Mouse (Mus musculus) liver, postnatal 0 days (tissue): ENCODE data around the gene Vps13c. TPM values are rescaled to one million over a fixed set of nuclear protein-coding genes. Genes with fewer than 3 reads are reported as not detected.
A peak's percentile ranks its signal among the peaks of the same experiment; 100 is the strongest.

Experiments used
- ATAC-seq: fragments of 200-750 bp; cut with Nextera tagmentation; 2 replicates; pipeline ENCODE4 v1.8.0; 2017; ENCODE audit warnings: mild to moderate bottlenecking, moderate library complexity
- DNase-seq: peaks from one replicate; pipeline ENCODE4 v3.0.0-alpha.2; 2016
- H3K27ac ChIP-seq: fragments of 300-500 bp; sonication (generic); 2 replicates; pipeline ENCODE4 v1.5.1; 2014; ENCODE audit warnings: antibody characterized with exemption, moderate library complexity, mild to moderate bottlenecking, low read depth
- H3K27me3 ChIP-seq: fragments of 300-500 bp; sonication (generic); 2 replicates; pipeline ENCODE4 v1.6.1; 2014; ENCODE audit warnings: low read length, control low read depth, mixed read lengths; ENCODE audit not compliant: insufficient read depth
- H3K36me3 ChIP-seq: fragments of 300-500 bp; sonication (generic); replicated peaks from 2 replicates; pipeline ENCODE4 v1.6.1; 2014; ENCODE audit warnings: mild to moderate bottlenecking, control low read depth, low read length, moderate library complexity, mixed read lengths; ENCODE audit not compliant: insufficient read depth
- H3K4me1 ChIP-seq: fragments of 300-500 bp; sonication (generic); 2 replicates; pipeline ENCODE4 v1.6.1; 2014; ENCODE audit warnings: antibody characterized with exemption, mild to moderate bottlenecking, control low read depth; ENCODE audit not compliant: insufficient read depth
- H3K4me2 ChIP-seq: fragments of 300-500 bp; sonication (generic); 2 replicates; pipeline ENCODE4 v1.6.1; 2014; ENCODE audit warnings: low read depth, mild to moderate bottlenecking, low read length, moderate library complexity, mixed read lengths
- H3K4me3 ChIP-seq: fragments of 300-500 bp; sonication (generic); 2 replicates; pipeline ENCODE4 v1.5.1; 2014; ENCODE audit warnings: low read depth, low read length
- H3K9ac ChIP-seq: fragments of 300-500 bp; sonication (generic); replicated peaks from 2 replicates; pipeline ENCODE4 v1.6.1; 2014; ENCODE audit warnings: mild to moderate bottlenecking, moderate library complexity
- H3K9me3 ChIP-seq: fragments of 300-500 bp; sonication (generic); 2 replicates; pipeline ENCODE4 v1.6.1; 2016; ENCODE audit warnings: mild to moderate bottlenecking, control low read depth, low read length, mixed read lengths
- CTCF ChIP-seq: sonication (generic); IDR thresholded peaks from 2 replicates; pipeline ENCODE4 v1.5.1; 2016; ENCODE audit warnings: antibody characterized with exemption, low read depth
- EP300 ChIP-seq: IDR thresholded peaks from 2 replicates; pipeline ENCODE4 v1.6.1; 2016; ENCODE audit warnings: antibody characterized with exemption, low read depth, mild to moderate bottlenecking
- WGBS: fragments of 180-500 bp; shearing (Covaris S2); extraction: QIAGEN DNeasy Blood & Tissue Kit; methylation state at CpG from one replicate; pipeline ENCODE4 v1.1.7; 2014; ENCODE audit not compliant: insufficient replicate concordance; 5-methylcytosine and 5-hydroxymethylcytosine counted together
- polyA plus RNA-seq: library from polyadenylated mRNA; unstranded; fragments of >200 nt; fragmentation: Nextera tagmentation; extraction: Ambion mirVana; gene quantifications from 2 replicates; pipeline ENCODE4 v1.2.1, GENCODE M21; 2015

The Vps13c gene
- polyA plus RNA-seq, 1 experiment from 2014 or later: 3.4 TPM

- 0 out of 2 replicates have a peak overlapping the region, but pooled peaks have one; percentile 4 for H3K4me2 ChIP-seq
- ATAC-seq: peak; percentile 86
- H3K36me3 ChIP-seq: peaks cover 8% of the 10 kb centered on the region
- peaks cover 14% of the 10 kb centered on the region; the same call in 1 of the 2 replicates for H3K4me1 ChIP-seq
- H3K9me3 ChIP-seq: no peaks in the 10 kb centered on the region
- H3K4me3 ChIP-seq: no peak overlapping the region
- WGBS: 62% methylated on average over 16 of the region's 16 CpGs
- 0 out of 2 replicates have a peak, but pooled peaks have one; percentile 7 for TF ChIP-seq CTCF
- TF ChIP-seq EP300: peak; percentile 84
- H3K9ac ChIP-seq: no peak overlapping the region
- no peaks in the 10 kb centered on the region for H3K27me3 ChIP-seq
- peak; percentile 26 for DNase-seq
- no peak overlapping the region for H3K27ac ChIP-seq
Observed at GRCm38 (mm10) chr9:67869691-67870450, 29.7 kb downstream of the Vps13c start.

GRCm38 (mm10) chr9:67874522-67875222 lies 34.5 kb downstream of the Vps13c start:
- Histone ChIP-seq H3K27ac (no peak overlapping the region), H3K9ac (no peak overlapping the region), H3K4me1 (peaks cover 4% of the 10 kb centered on the region), H3K36me3 (peaks cover 22% of the 10 kb centered on the region), H3K27me3 (no peaks in the 10 kb centered on the region), H3K4me3 (no peak overlapping the region), H3K4me2 (no peak overlapping the region), H3K9me3 (no peaks in the 10 kb centered on the region)
- TF ChIP-seq CTCF (no peak), EP300 (peak; percentile 58; the same call in 1 of the 2 replicates)
- WGBS: 54% methylated on average over 7 of the region's 7 CpGs
- ATAC-seq: no peak
- no peak for DNase-seq

GRCm38 (mm10) chr9:67875337-67875736 lies 35.1 kb downstream of the Vps13c start:
- H3K27ac ChIP-seq: no peak overlapping the region
- TF ChIP-seq EP300 (no peak), CTCF (peak; percentile 91)
- H3K9ac ChIP-seq: no peak overlapping the region
- H3K4me2 ChIP-seq: no peak overlapping the region
- WGBS: 34% methylated on average over 2 of the region's 2 CpGs
- DNase-seq (peak; percentile 54), ATAC-seq (0 out of 2 replicates have a peak, but pooled peaks have one; percentile 20)
- no peaks in the 10 kb centered on the region for H3K27me3 ChIP-seq
- no peak overlapping the region for H3K4me3 ChIP-seq
- peaks cover 23% of the 10 kb centered on the region for H3K36me3 ChIP-seq
- no peaks in the 10 kb centered on the region; the same call in none of the 2 replicates for H3K4me1 ChIP-seq
- no peaks in the 10 kb centered on the region for H3K9me3 ChIP-seq

- TF ChIP-seq EP300 (peak; percentile 93), CTCF (no peak)
- no peaks in the 10 kb centered on the region for H3K27me3 ChIP-seq
- H3K9ac ChIP-seq: no peak overlapping the region
- peak; percentile 26 for DNase-seq
- WGBS: 53% methylated on average over 14 of the region's 14 CpGs
- ATAC-seq: peak; percentile 85
- no peak overlapping the region for H3K4me3 ChIP-seq
- H3K9me3 ChIP-seq: no peaks in the 10 kb centered on the region
- H3K27ac ChIP-seq: 0 out of 2 replicates have a peak overlapping the region, but pooled peaks have one; percentile 51
- peaks cover 33% of the 10 kb centered on the region for H3K36me3 ChIP-seq
- no peak overlapping the region for H3K4me2 ChIP-seq
- no peaks in the 10 kb centered on the region; the same call in none of the 2 replicates for H3K4me1 ChIP-seq
Observed at GRCm38 (mm10) chr9:67877081-67877718, 37.0 kb downstream of the Vps13c start.

- Histone ChIP-seq H3K27me3 (no peaks in the 10 kb centered on the region), H3K36me3 (peaks cover 38% of the 10 kb centered on the region), H3K9ac (no peak overlapping the region), H3K4me2 (peak overlapping the region; percentile 38), H3K4me1 (no peaks in the 10 kb centered on the region; the same call in none of the 2 replicates), H3K4me3 (no peak overlapping the region), H3K27ac (peak overlapping the region; percentile 57; the same call in 1 of the 2 replicates), H3K9me3 (no peaks in the 10 kb centered on the region)
- ATAC-seq: peak; percentile 69
- peak; percentile 47 for TF ChIP-seq CTCF
- peak; percentile 88 for TF ChIP-seq EP300
- DNase-seq: no peak
- 62% methylated on average over 11 of the region's 11 CpGs for WGBS
Observed at GRCm38 (mm10) chr9:67878197-67878769, 38.1 kb downstream of the Vps13c start.
